In the genomic region with DNA sequence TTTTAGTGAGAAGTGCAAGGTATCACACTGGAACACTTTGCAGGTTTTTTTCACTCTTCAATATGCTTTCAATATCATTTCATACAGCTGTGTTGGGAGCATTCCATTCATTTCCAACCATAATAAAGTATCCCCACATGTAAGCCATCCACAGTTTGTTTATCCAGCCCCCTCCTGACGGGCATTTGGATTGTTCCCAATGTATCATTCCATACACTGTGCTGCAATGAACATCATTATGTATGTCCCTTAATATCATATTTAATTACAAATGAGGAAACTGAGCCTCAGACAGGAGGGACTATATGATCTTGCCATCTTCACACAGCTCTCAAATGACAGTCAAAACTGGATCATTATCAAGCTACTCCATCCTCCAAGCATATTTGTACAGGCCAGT, we compare ENCODE assay signal across 21 mouse cellular contexts. TPM values are rescaled to one million over a fixed set of nuclear protein-coding genes. Genes with fewer than 3 reads are reported as not detected.
"Had no signal": no experiment of that assay in that cellular context is flagged by ENCODE, and none has a peak within 500 bp of the region (broad histone marks: within the 10 kb centered on the region; RNA-seq: fewer than 3 reads in every experiment).

No protein-coding gene starts in this region.

- DNase-seq: lung, adult 18-20 months; lung, embryonic 14.5 days; lung, postnatal 10 days; lung, postnatal 4 days; midbrain, embryonic 14.5 days; right cerebral cortex, postnatal 14 days; thymus, adult 2 months; thymus, postnatal 25 days; thymus, postnatal 4 days had no signal

- H3K9ac ChIP-seq: liver, embryonic 14.5 days; lung, embryonic 14.5 days; midbrain, embryonic 12.5 days; neural tube, embryonic 12.5 days; stomach, embryonic 15.5 days had no signal

- H3K36me3 ChIP-seq: midbrain, embryonic 10.5 days; midbrain, embryonic 12.5 days; neural tube, embryonic 12.5 days; stomach, embryonic 15.5 days had no signal

- ATAC-seq: midbrain, embryonic 16.5 days had no signal

- H3K4me2 ChIP-seq: lung, embryonic 14.5 days; midbrain, embryonic 12.5 days; neural tube, embryonic 12.5 days; stomach, embryonic 15.5 days had no signal

- H3K27me3 ChIP-seq: midbrain, embryonic 12.5 days; neural tube, embryonic 12.5 days; stomach, embryonic 15.5 days had no signal

- H3K27ac ChIP-seq: liver, embryonic 14.5 days; midbrain, embryonic 10.5 days; midbrain, embryonic 12.5 days; neural tube, embryonic 12.5 days; stomach, embryonic 15.5 days; stomach, postnatal 0 days had no signal

- H3K4me1 ChIP-seq: midbrain, embryonic 10.5 days; midbrain, embryonic 12.5 days; neural tube, embryonic 12.5 days; stomach, embryonic 15.5 days had no signal

- H3K9me3 ChIP-seq: midbrain, embryonic 10.5 days; midbrain, embryonic 12.5 days; neural tube, embryonic 12.5 days; stomach, embryonic 15.5 days had no signal

- H3K4me3 ChIP-seq: midbrain, embryonic 10.5 days; midbrain, embryonic 12.5 days; myocyte; neural tube, embryonic 12.5 days; stomach, embryonic 15.5 days had no signal

RNA-seq across cellular contexts. Expression of gene Ankrd34c, which starts 49.1 kb away (rescaled TPM):
- polyA plus RNA-seq: liver, embryonic 14.5 days; liver, embryonic 16.5 days; lung, embryonic 14.5 days; lung, embryonic 16.5 days; midbrain, embryonic 10.5 days; midbrain, embryonic 12.5 days; myocyte; neural tube, embryonic 12.5 days; spleen, adult 2 months; stomach, embryonic 15.5 days; stomach, postnatal 0 days; testis, adult 2 months; thymus, adult 2 months had no signal
